Mouse (Mus musculus) frontal cortex, adult 2 months (tissue): ENCODE measurements at regions not wholly inside any gene's neighbourhood (a gene's known extent, or its start where the extent isn't known, plus 50 kb on each side); places are given as distances from the start of the nearest gene placed in this dataset.

ENCODE experiments used
- DNase-seq, 2 experiments: peaks; one replicate each; pipeline ENCODE4 v3.0.0; 2022; ENCODE audit warnings: low spot score in 1 of 2; ENCODE audit errors: extremely low spot score in 1 of 2

GRCm38 (mm10) chr1:177615609-177616008 lies 114.0 kb upstream of the 1700016C15Rik start:
- peak in 1 of 2 experiments; percentile 22 for DNase-seq

GRCm38 (mm10) chr1:177616335-177617239 lies 113.0 kb upstream of the 1700016C15Rik start:
- no peak for DNase-seq

- DNase-seq, result no peak
These were observed 109.0 kb upstream of the 1700016C15Rik start for GRCm38 (mm10) chr1:177620501-177621099.

- DNase-seq, result no peak
These were observed 107.6 kb upstream of the 1700016C15Rik start for GRCm38 (mm10) chr1:177621854-177622590.

GRCm38 (mm10) chr1:177623304-177623726 lies 106.3 kb upstream of the 1700016C15Rik start:
- DNase-seq, result no peak

GRCm38 (mm10) chr1:177623735-177624134 lies 105.9 kb upstream of the 1700016C15Rik start:
- DNase-seq, result no peak

GRCm38 (mm10) chr1:177627814-177628213 lies 101.8 kb upstream of the 1700016C15Rik start:
- DNase-seq, result no peak

- DNase-seq, result no peak
These were observed 95.5 kb upstream of the 1700016C15Rik start for GRCm38 (mm10) chr1:177633966-177634602.

GRCm38 (mm10) chr1:177637061-177637460 lies 92.6 kb upstream of the 1700016C15Rik start:
- no peak for DNase-seq

- no peak for DNase-seq
These were observed 91.2 kb upstream of the 1700016C15Rik start for GRCm38 (mm10) chr1:177638381-177638780.

- DNase-seq, result peak in 1 of 2 experiments; percentile 56
These were observed 89.4 kb upstream of the 1700016C15Rik start for GRCm38 (mm10) chr1:177639931-177640846.

- DNase-seq, result no peak
These were observed 86.7 kb upstream of the 1700016C15Rik start for GRCm38 (mm10) chr1:177642712-177643467.

- DNase-seq, result no peak
These were observed 86.0 kb upstream of the 1700016C15Rik start for GRCm38 (mm10) chr1:177643662-177644061.

GRCm38 (mm10) chr1:177644214-177644613 lies 85.4 kb upstream of the 1700016C15Rik start:
- no peak for DNase-seq

GRCm38 (mm10) chr1:177645327-177645726 lies 84.3 kb upstream of the 1700016C15Rik start:
- no peak for DNase-seq

GRCm38 (mm10) chr1:177645897-177646535 lies 83.6 kb upstream of the 1700016C15Rik start:
- no peak for DNase-seq

GRCm38 (mm10) chr1:177647876-177648275 lies 81.7 kb upstream of the 1700016C15Rik start:
- DNase-seq, result peak in 1 of 2 experiments; percentile 29

GRCm38 (mm10) chr1:177648974-177649373 lies 80.6 kb upstream of the 1700016C15Rik start:
- no peak for DNase-seq
